Mouse (Mus musculus): Measurements from ENCODE around the gene Mast1. TPM values are rescaled to one million over a fixed set of nuclear protein-coding genes. Genes with fewer than 3 reads are reported as not detected.

Mast1 gene
- polyA plus RNA-seq, 1 experiment from 2014 or later, result 29.3 TPM

GRCm38 (mm10) chr8:84902920-84903661 is 34.1 kb downstream of the Mast1 start:
- Histone ChIP-seq H3K4me3 (peak overlapping the region; percentile 56), H3K4me2 (replicated peaks) (peak overlapping the region; percentile 92), H3K27me3 (peaks cover 59% of the 10 kb centered on the region), H3K27ac (replicated peaks) (no peak overlapping the region), H3K36me3 (no peaks in the 10 kb centered on the region), H3K9ac (replicated peaks) (peak overlapping the region; percentile 60), H3K4me1 (peaks cover 15% of the 10 kb centered on the region), H3K9me3 (no peaks in the 10 kb centered on the region)
- WGBS, result under 1% methylated on average over 68 of the region's 68 CpGs
- ATAC-seq (ENCODE audit: low FRiP score, low read depth), result peak; percentile 86

- H3K4me2 ChIP-seq (replicated peaks), result peak overlapping the region; percentile 92
- no peak overlapping the region for H3K27ac ChIP-seq (replicated peaks)
- H3K4me1 ChIP-seq, result peaks cover 15% of the 10 kb centered on the region
- H3K4me3 ChIP-seq, result peak overlapping the region; percentile 56
- H3K9me3 ChIP-seq, result no peaks in the 10 kb centered on the region
- peak overlapping the region; percentile 60 for H3K9ac ChIP-seq (replicated peaks)
- 3% methylated on average over 24 of the region's 24 CpGs for WGBS
- H3K36me3 ChIP-seq, result no peaks in the 10 kb centered on the region
- peaks cover 59% of the 10 kb centered on the region for H3K27me3 ChIP-seq
- ATAC-seq (ENCODE audit: low FRiP score, low read depth), result no peak; the same call in 1 of the 2 replicates
Observed at GRCm38 (mm10) chr8:84902367-84902919, 34.7 kb downstream of the Mast1 start.

GRCm38 (mm10) chr8:84901752-84902151 is 35.4 kb downstream of the Mast1 start, which contains the start of gene Klf1:
Gene Klf1, plus strand, starts transcription at chr8:84901928.
- peaks cover 59% of the 10 kb centered on the region for H3K27me3 ChIP-seq
- 89% methylated on average over 3 of the region's 3 CpGs for WGBS
- H3K27ac ChIP-seq (replicated peaks), result no peak within 1 kb of the TSS

GRCm38 (mm10) chr8:84901071-84901470 is 36.1 kb downstream of the Mast1 start:
- no peaks in the 10 kb centered on the region for H3K36me3 ChIP-seq
- 68% methylated on average over 4 of the region's 4 CpGs for WGBS
- H3K27ac ChIP-seq (replicated peaks), result no peak overlapping the region
- peaks cover 59% of the 10 kb centered on the region for H3K27me3 ChIP-seq
- ATAC-seq (ENCODE audit: low FRiP score, low read depth), result no peak
- H3K4me2 ChIP-seq (replicated peaks), result no peak overlapping the region
- no peak overlapping the region for H3K4me3 ChIP-seq
- H3K9me3 ChIP-seq, result no peaks in the 10 kb centered on the region
- H3K9ac ChIP-seq (replicated peaks), result no peak overlapping the region
- H3K4me1 ChIP-seq, result peaks cover 15% of the 10 kb centered on the region

More at GRCm38 (mm10) chr8:84901752-84902151, 35.4 kb downstream of the Mast1 start, which contains the start of gene Klf1:
- H3K9ac ChIP-seq (replicated peaks), result peak within 1 kb of the TSS; percentile 60
- peak within 1 kb of the TSS; percentile 92 for H3K4me2 ChIP-seq (replicated peaks)
- H3K4me3 ChIP-seq, result peak within 1 kb of the TSS; percentile 56
- no peaks in the 10 kb centered on the region for H3K36me3 ChIP-seq
- ATAC-seq (ENCODE audit: low FRiP score, low read depth), result no peak
- H3K9me3 ChIP-seq, result no peaks in the 10 kb centered on the region
- peaks cover 15% of the 10 kb centered on the region for H3K4me1 ChIP-seq

DNA sequence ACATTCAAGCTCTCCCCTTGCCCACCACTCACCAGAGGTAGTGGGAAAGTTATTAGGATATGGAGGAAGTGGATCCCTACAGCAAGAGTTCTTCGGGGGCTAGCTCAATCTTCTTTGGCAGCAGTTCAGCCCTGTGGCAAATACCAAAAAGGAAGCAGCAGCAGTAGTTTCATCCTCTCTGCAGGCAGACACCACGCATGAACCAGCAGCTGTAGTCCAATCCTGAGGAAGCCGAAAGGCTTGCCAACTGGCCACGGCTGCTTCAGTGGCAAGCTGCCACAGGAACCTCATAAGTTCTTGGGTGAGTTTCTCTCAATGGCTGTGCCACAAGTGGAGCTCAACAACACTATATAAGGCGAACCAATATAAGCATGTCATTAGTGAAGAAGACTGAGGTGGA is 41.2 kb downstream of the Mast1 start:
- no peak for ATAC-seq (ENCODE audit: low FRiP score, low read depth)
- Histone ChIP-seq H3K27ac (replicated peaks) (no peak overlapping the region), H3K4me3 (no peak overlapping the region), H3K9ac (replicated peaks) (no peak overlapping the region), H3K36me3 (peaks cover 1% of the 10 kb centered on the region; the same call in 1 of the 2 replicates), H3K27me3 (peaks cover 13% of the 10 kb centered on the region), H3K9me3 (no peaks in the 10 kb centered on the region), H3K4me2 (replicated peaks) (no peak overlapping the region), H3K4me1 (peaks cover 16% of the 10 kb centered on the region)
- WGBS, result 89% methylated on average over 5 of the region's 5 CpGs

DNA sequence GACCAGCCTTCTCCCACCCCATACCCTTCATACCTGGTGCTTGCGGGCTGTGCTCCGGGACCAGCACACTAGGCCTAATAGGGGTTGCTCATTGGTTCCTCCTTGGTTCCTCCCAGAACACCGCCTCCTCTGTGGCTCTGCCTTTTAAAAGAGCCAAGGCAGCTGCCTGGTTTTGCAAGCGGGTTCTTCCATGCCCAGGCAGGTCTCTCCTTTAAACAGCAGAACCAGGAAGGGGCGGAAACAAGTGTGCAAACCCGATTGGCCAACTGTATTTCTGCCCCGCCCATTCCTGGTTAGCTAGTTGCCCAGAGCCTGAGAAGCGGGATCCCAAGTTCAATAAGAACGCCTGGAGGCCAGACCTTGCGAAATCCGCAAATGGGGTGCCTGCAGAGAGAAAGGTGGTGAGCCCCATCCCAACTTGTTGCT is 43.4 kb downstream of the Mast1 start, which contains the start of gene Gcdh:
Gene Gcdh (minus strand): TSS at position 213 of the 426 bp plus-strand sequence.
- ATAC-seq (ENCODE audit: low FRiP score, low read depth), result peak; percentile 95
- Histone ChIP-seq H3K9ac (replicated peaks) (peak within 1 kb of the TSS; percentile 73), H3K27me3 (no peaks in the 10 kb centered on the region), H3K4me3 (peak within 1 kb of the TSS; percentile 80), H3K9me3 (no peaks in the 10 kb centered on the region), H3K4me1 (peaks cover 16% of the 10 kb centered on the region), H3K27ac (replicated peaks) (0 out of 2 replicates have a peak within 1 kb of the TSS, but pooled peaks have one; percentile 8), H3K36me3 (peaks cover 17% of the 10 kb centered on the region), H3K4me2 (replicated peaks) (peak within 1 kb of the TSS; percentile 77)
- 1% methylated on average over 11 of the region's 11 CpGs for WGBS

- Histone ChIP-seq H3K4me3 (peak overlapping the region; percentile 80), H3K9ac (replicated peaks) (peak overlapping the region; percentile 73), H3K36me3 (peaks cover 23% of the 10 kb centered on the region), H3K27ac (replicated peaks) (0 out of 2 replicates have a peak overlapping the region, but pooled peaks have one; percentile 8), H3K4me1 (peaks cover 16% of the 10 kb centered on the region), H3K27me3 (no peaks in the 10 kb centered on the region), H3K9me3 (no peaks in the 10 kb centered on the region), H3K4me2 (replicated peaks) (peak overlapping the region; percentile 77)
- peak; percentile 54 for ATAC-seq (ENCODE audit: low FRiP score, low read depth)
- 14% methylated on average over 31 of the region's 31 CpGs for WGBS
Observed at GRCm38 (mm10) chr8:84892993-84893708, 44.0 kb downstream of the Mast1 start.

- no peak for ATAC-seq (ENCODE audit: low FRiP score, low read depth)
- no peaks in the 10 kb centered on the region for H3K9me3 ChIP-seq
- no peak overlapping the region for H3K4me2 ChIP-seq (replicated peaks)
- no peak overlapping the region for H3K27ac ChIP-seq (replicated peaks)
- no peaks in the 10 kb centered on the region for H3K27me3 ChIP-seq
- H3K9ac ChIP-seq (replicated peaks), result no peak overlapping the region
- H3K4me1 ChIP-seq, result peaks cover 11% of the 10 kb centered on the region
- WGBS, result 100% methylated on average over 1 of the region's 1 CpGs
- H3K36me3 ChIP-seq, result peaks cover 47% of the 10 kb centered on the region
- H3K4me3 ChIP-seq, result no peak overlapping the region
Observed at GRCm38 (mm10) chr8:84889141-84889540, 48.0 kb downstream of the Mast1 start.

- no peak overlapping the region for H3K27ac ChIP-seq (replicated peaks)
- H3K9me3 ChIP-seq, result no peaks in the 10 kb centered on the region
- 98% methylated on average over 3 of the region's 3 CpGs for WGBS
- no peak overlapping the region for H3K4me3 ChIP-seq
- H3K4me2 ChIP-seq (replicated peaks), result no peak overlapping the region
- no peak overlapping the region for H3K9ac ChIP-seq (replicated peaks)
- ATAC-seq (ENCODE audit: low FRiP score, low read depth), result no peak
- peaks cover 7% of the 10 kb centered on the region for H3K4me1 ChIP-seq
- peaks cover 47% of the 10 kb centered on the region for H3K36me3 ChIP-seq
- H3K27me3 ChIP-seq, result no peaks in the 10 kb centered on the region
Observed at GRCm38 (mm10) chr8:84888280-84888679, 48.9 kb downstream of the Mast1 start.

DNA sequence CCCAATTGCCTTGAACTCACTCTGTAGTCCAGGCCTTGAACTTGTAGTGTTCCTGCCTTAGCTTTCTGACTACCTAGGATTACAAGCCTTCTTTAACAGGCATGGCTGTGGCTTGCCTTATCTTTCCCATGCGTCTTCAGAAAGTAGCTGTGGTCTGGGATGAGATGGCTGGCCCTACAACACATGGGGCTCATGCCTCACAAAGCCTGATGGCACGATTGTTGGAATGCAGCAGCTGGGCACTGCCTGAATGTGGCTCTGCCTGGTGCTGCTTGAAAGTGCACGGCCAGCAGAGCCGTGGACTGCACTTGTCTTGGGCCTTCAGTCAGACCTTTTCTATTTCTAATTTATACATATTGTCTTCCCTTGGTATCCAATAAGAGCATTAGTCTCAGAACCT is 52.4 kb downstream of the Mast1 start:
- Histone ChIP-seq H3K27me3 (no peaks in the 10 kb centered on the region), H3K9ac (replicated peaks) (no peak overlapping the region), H3K9me3 (no peaks in the 10 kb centered on the region), H3K36me3 (peaks cover 37% of the 10 kb centered on the region), H3K4me2 (replicated peaks) (no peak overlapping the region), H3K4me1 (no peaks in the 10 kb centered on the region), H3K27ac (replicated peaks) (no peak overlapping the region), H3K4me3 (no peak overlapping the region)
- 86% methylated on average over 4 of the region's 4 CpGs for WGBS
- ATAC-seq (ENCODE audit: low FRiP score, low read depth), result no peak

DNA sequence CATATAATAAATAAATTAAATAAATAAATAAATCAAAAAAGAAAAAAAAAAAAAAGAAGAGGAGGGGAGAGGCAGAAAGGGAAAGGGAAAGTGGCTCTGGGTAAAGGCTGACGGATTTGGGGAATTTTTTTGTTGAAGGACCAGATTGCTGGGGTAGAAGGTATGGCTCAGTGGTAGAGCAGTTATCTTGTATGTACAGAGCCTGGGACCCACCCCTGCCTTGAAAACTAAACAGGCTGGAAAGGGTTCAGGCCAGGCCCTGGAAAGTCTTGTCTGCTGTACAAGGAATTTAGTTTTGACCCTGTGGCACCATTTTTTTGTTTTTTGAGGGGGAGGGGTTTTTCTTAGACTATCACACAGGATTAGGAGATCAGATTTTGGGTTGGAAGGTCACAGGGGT is 58.2 kb downstream of the Mast1 start:
- H3K4me3 ChIP-seq, result no peak overlapping the region
- H3K36me3 ChIP-seq, result no peaks in the 10 kb centered on the region
- no peak for ATAC-seq (ENCODE audit: low FRiP score, low read depth)
- no peaks in the 10 kb centered on the region for H3K4me1 ChIP-seq
- no peak overlapping the region for H3K4me2 ChIP-seq (replicated peaks)
- H3K9me3 ChIP-seq, result no peaks in the 10 kb centered on the region
- H3K27ac ChIP-seq (replicated peaks), result no peak overlapping the region
- H3K9ac ChIP-seq (replicated peaks), result no peak overlapping the region
- H3K27me3 ChIP-seq, result no peaks in the 10 kb centered on the region
- WGBS, result 80% methylated on average over 1 of the region's 1 CpGs

Measured in midbrain, embryonic 12.5 days (tissue).